Mouse (Mus musculus) heart, adult 2 months (tissue): ENCODE measurements around the gene Snrnp48.

Experiments
- CTCF ChIP-seq: fragments of 200-600 bp; IDR thresholded peaks from 2 replicates; pipeline ENCODE4 v1.8.1; 2022; ENCODE audit warnings: antibody characterized with exemption, mild to moderate bottlenecking, moderate library complexity
- EP300 ChIP-seq: fragments of 200-500 bp; IDR thresholded peaks from 2 replicates; pipeline ENCODE4 v1.6.1; 2011; ENCODE audit warnings: low read depth, low read length, control low read depth; ENCODE audit not compliant: insufficient read depth
- POLR2A ChIP-seq: fragments of 200-500 bp; IDR thresholded peaks from 2 replicates; pipeline ENCODE4 v1.6.1; 2011; ENCODE audit warnings: mild to moderate bottlenecking, low read depth, low read length, control low read depth; ENCODE audit not compliant: insufficient read depth

- TF ChIP-seq EP300 (no peak), POLR2A (no peak), CTCF (no peak)
Measured at GRCm38 (mm10) chr13:38232856-38233625, 28.3 kb downstream of the Snrnp48 start.
